Mouse (Mus musculus) liver, embryonic 15.5 days (tissue): Measurements from ENCODE around the gene Cilp. TPM values are rescaled to one million over a fixed set of nuclear protein-coding genes. Genes with fewer than 3 reads are reported as not detected.

Experiments used
- ATAC-seq: fragments of 200-750 bp; cut with Nextera tagmentation; 2 replicates; pipeline ENCODE4 v1.8.0; 2017; ENCODE audit warnings: moderate number of reproducible peaks, mild to moderate bottlenecking, moderate library complexity; ENCODE audit not compliant: insufficient read depth
- H3K27ac ChIP-seq: fragments of 300-500 bp; sonication (generic); replicated peaks from 2 replicates; pipeline ENCODE4 v1.5.1; 2015; ENCODE audit warnings: mild to moderate bottlenecking, inconsistent platforms
- H3K27me3 ChIP-seq: fragments of 300-500 bp; sonication (generic); 2 replicates; pipeline ENCODE4 v1.6.1; 2015; ENCODE audit warnings: mild to moderate bottlenecking, inconsistent platforms
- H3K36me3 ChIP-seq: fragments of 300-500 bp; sonication (generic); replicated peaks from 2 replicates; pipeline ENCODE4 v1.6.1; 2015; ENCODE audit warnings: moderate library complexity, mild to moderate bottlenecking, inconsistent platforms
- H3K4me1 ChIP-seq: fragments of 300-500 bp; sonication (generic); replicated peaks from 2 replicates; pipeline ENCODE4 v1.6.1; 2015; ENCODE audit warnings: inconsistent platforms
- H3K4me2 ChIP-seq: fragments of 300-500 bp; sonication (generic); 2 replicates; pipeline ENCODE4 v1.6.1; 2015; ENCODE audit warnings: moderate library complexity, mild to moderate bottlenecking, inconsistent platforms
- H3K4me3 ChIP-seq: fragments of 300-500 bp; sonication (generic); replicated peaks from 2 replicates; pipeline ENCODE4 v1.5.1; 2015; ENCODE audit warnings: mild to moderate bottlenecking, inconsistent platforms
- H3K9ac ChIP-seq: fragments of 300-500 bp; sonication (generic); 2 replicates; pipeline ENCODE4 v1.6.1; 2015; ENCODE audit warnings: moderate library complexity, mild to moderate bottlenecking, inconsistent platforms
- H3K9me3 ChIP-seq: fragments of 300-500 bp; sonication (generic); replicated peaks from 2 replicates; pipeline ENCODE4 v1.6.1; 2016; ENCODE audit warnings: inconsistent platforms
- WGBS: fragments of 180-500 bp; shearing (Covaris S2); methylation state at CpG from one replicate; pipeline ENCODE4 v1.1.7; 2015; ENCODE audit warnings: mixed read lengths; ENCODE audit not compliant: insufficient replicate concordance; 5-methylcytosine and 5-hydroxymethylcytosine counted together
- polyA plus RNA-seq: library from polyadenylated mRNA; unstranded; fragments of >200 nt; fragmentation: Nextera tagmentation; extraction: Ambion mirVana; gene quantifications from 2 replicates; pipeline ENCODE4 v1.2.1, GENCODE M21; 2015

Gene Cilp
- polyA plus RNA-seq, 1 experiment from 2014 or later: 0.17 TPM

GRCm38 (mm10) chr9:65322255-65322900, 57.4 kb downstream of the Cilp start:
- Histone ChIP-seq H3K4me1 (no peaks in the 10 kb centered on the region), H3K9me3 (no peaks in the 10 kb centered on the region), H3K27ac (no peak overlapping the region), H3K4me2 (no peak overlapping the region), H3K27me3 (no peaks in the 10 kb centered on the region), H3K9ac (no peak overlapping the region), H3K4me3 (no peak overlapping the region), H3K36me3 (peaks cover 78% of the 10 kb centered on the region)
- 81% methylated on average over 11 of the region's 11 CpGs for WGBS
- ATAC-seq: no peak

GRCm38 (mm10) chr9:65325971-65326370, 61.0 kb downstream of the Cilp start:
- H3K27me3 ChIP-seq: no peaks in the 10 kb centered on the region
- no peak overlapping the region for H3K4me2 ChIP-seq
- H3K9ac ChIP-seq: no peak overlapping the region
- no peak overlapping the region for H3K4me3 ChIP-seq
- peaks cover 78% of the 10 kb centered on the region for H3K36me3 ChIP-seq
- ATAC-seq: no peak
- no peaks in the 10 kb centered on the region for H3K4me1 ChIP-seq
- H3K9me3 ChIP-seq: no peaks in the 10 kb centered on the region
- H3K27ac ChIP-seq: no peak overlapping the region

- Histone ChIP-seq H3K9me3 (no peaks in the 10 kb centered on the region), H3K4me2 (no peak overlapping the region), H3K27ac (no peak overlapping the region), H3K4me1 (no peaks in the 10 kb centered on the region), H3K27me3 (no peaks in the 10 kb centered on the region), H3K9ac (no peak overlapping the region), H3K4me3 (no peak overlapping the region), H3K36me3 (peaks cover 67% of the 10 kb centered on the region)
- no peak for ATAC-seq
- 78% methylated on average over 2 of the region's 2 CpGs for WGBS
Measured at GRCm38 (mm10) chr9:65327371-65327770, 62.4 kb downstream of the Cilp start.

Other genes with a start within 250 kb of the Cilp start
- gene Hacd3, start 243.5 kb upstream of the Cilp start, polyA plus RNA-seq: 51.2 and 56.1 TPM in 2 replicates
- 17.7 and 19.2 TPM in 2 replicates for gene Dpp8, start 232.8 kb upstream of the Cilp start, polyA plus RNA-seq
- gene Igdcc4, start 163.7 kb upstream of the Cilp start, polyA plus RNA-seq: 6.3 and 8.1 TPM in 2 replicates
- gene Igdcc3, start 124.0 kb upstream of the Cilp start, polyA plus RNA-seq: 0.07 and 0.08 TPM in 2 replicates
- gene Parp16, start 69.8 kb upstream of the Cilp start, polyA plus RNA-seq: 9.5 and 10.2 TPM in 2 replicates
- 33.3 and 35.9 TPM in 2 replicates for gene Clpx, start 29.1 kb downstream of the Cilp start, polyA plus RNA-seq
- 3.3 and 3.6 TPM in 2 replicates for gene Pdcd7, start 80.9 kb downstream of the Cilp start, polyA plus RNA-seq
- 0.09 TPM in 1 of 2 replicates, not detected in the other for gene Ubap1l, start 95.9 kb downstream of the Cilp start, polyA plus RNA-seq
- gene Kbtbd13, start 126.5 kb downstream of the Cilp start, polyA plus RNA-seq: 0.18 and 0.24 TPM in 2 replicates
- gene Rasl12, start 133.3 kb downstream of the Cilp start, polyA plus RNA-seq: 0.10 and 0.23 TPM in 2 replicates
- gene Slc51b, start 157.8 kb downstream of the Cilp start, polyA plus RNA-seq: 0.17 TPM in 1 of 2 replicates, not detected in the other
- 6.2 and 6.7 TPM in 2 replicates for gene Mtfmt, start 170.6 kb downstream of the Cilp start, polyA plus RNA-seq
- 24.1 and 30.0 TPM in 2 replicates for gene Spg21, start 195.8 kb downstream of the Cilp start, polyA plus RNA-seq